Mouse (Mus musculus): Measurements from ENCODE around the gene Kcnj11. TPM values are rescaled to one million over a fixed set of nuclear protein-coding genes. Genes with fewer than 3 reads are reported as not detected.

Kcnj11 gene
- total RNA-seq (2014; rRNA removed) (13.1 TPM in 2 replicates), polyA plus RNA-seq (2015; fragmentation: Nextera tagmentation; extraction: Ambion mirVana) (2.6 TPM in 2 replicates)

DNA sequence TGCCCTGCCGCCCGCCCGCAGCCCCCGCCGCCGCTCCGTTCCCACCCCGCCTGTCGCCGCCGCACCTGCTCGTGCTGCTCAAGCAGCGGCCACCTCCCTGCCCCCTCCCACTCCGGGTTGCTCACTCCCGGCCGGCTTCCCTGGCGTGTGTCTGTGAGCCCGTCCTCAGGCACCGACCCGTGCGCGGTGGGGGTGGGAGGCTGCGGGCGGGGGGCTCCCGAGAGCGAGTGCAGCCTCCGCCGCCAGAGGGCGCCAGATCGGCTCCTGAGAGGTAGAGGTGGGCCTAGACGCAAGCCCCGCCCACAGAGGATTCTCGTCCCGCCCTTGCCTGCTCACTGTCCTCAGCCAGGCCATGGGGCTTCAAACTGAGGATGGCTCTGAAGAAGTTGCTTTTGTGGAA lies at the start of gene Kcnj11:
Gene Kcnj11, minus strand, starts transcription at position 202 of the 400 bp plus-strand sequence.
- WGBS, result 2% methylated on average over 33 of the region's 34 CpGs
- no peaks in the 10 kb centered on the region for H3K36me3 ChIP-seq (ENCODE audit: insufficient read depth)
- peak; percentile 95 for TF ChIP-seq CTCF (IDR thresholded peaks at IDR 0.05; ENCODE audit: low read depth)
- peaks cover 19% of the 10 kb centered on the region for H3K4me1 ChIP-seq (ENCODE audit: insufficient read depth)
- peak; percentile 76 for ATAC-seq
- peak within 1 kb of the TSS; percentile 73 for H3K9ac ChIP-seq
- DNase-seq, result peak; percentile 94
- H3K4me2 ChIP-seq (ENCODE audit: low read depth), result peak within 1 kb of the TSS; percentile 79
- 0 out of 2 replicates have a peak within 1 kb of the TSS, but pooled peaks have one; percentile 54 for H3K27ac ChIP-seq (ENCODE audit: low read depth, low read length)
- H3K4me3 ChIP-seq (ENCODE audit: low read depth, low read length), result peak within 1 kb of the TSS; percentile 78
- H3K9me3 ChIP-seq (ENCODE audit: low read length), result no peaks in the 10 kb centered on the region
- no peaks in the 10 kb centered on the region for H3K27me3 ChIP-seq (ENCODE audit: insufficient read depth, low read length)

DNA sequence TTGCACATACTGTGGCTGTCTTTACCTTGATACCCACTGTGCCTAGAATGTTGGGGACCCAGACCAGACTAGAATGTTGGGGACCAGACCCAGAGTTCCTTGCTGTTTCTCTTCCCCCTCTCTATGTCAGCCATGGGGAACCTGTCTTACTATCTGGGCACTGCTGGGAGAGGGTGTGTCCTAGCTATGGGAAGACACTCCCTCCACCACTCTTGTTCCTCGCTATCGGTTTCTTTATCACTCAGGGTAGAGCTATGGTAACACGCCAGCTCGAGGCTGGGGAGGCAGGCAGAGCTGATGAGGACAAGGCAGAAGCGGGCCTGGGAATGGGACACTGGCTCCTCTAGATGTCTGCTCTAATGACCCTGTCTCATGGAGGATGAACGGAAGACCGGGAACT lies 46.9 kb upstream of the Kcnj11 start:
- no peaks in the 10 kb centered on the region for H3K4me1 ChIP-seq (ENCODE audit: insufficient read depth)
- 0 out of 2 replicates have a peak overlapping the region, but pooled peaks have one; percentile 35 for H3K27ac ChIP-seq (ENCODE audit: low read depth, low read length)
- H3K4me3 ChIP-seq (ENCODE audit: low read depth, low read length), result no peak overlapping the region
- H3K9me3 ChIP-seq (ENCODE audit: low read length), result no peaks in the 10 kb centered on the region
- no peak for TF ChIP-seq CTCF (IDR thresholded peaks at IDR 0.05; ENCODE audit: low read depth)
- no peak overlapping the region for H3K9ac ChIP-seq
- no peak for ATAC-seq
- H3K36me3 ChIP-seq (ENCODE audit: insufficient read depth), result no peaks in the 10 kb centered on the region
- no peaks in the 10 kb centered on the region for H3K27me3 ChIP-seq (ENCODE audit: insufficient read depth, low read length)
- no peak for DNase-seq
- 88% methylated on average over 7 of the region's 7 CpGs for WGBS
- no peak overlapping the region for H3K4me2 ChIP-seq (ENCODE audit: low read depth)

- Histone ChIP-seq H3K9ac (no peak overlapping the region), H3K27me3 (ENCODE audit: insufficient read depth, low read length) (no peaks in the 10 kb centered on the region), H3K27ac (ENCODE audit: low read depth, low read length) (0 out of 2 replicates have a peak overlapping the region, but pooled peaks have one; percentile 35), H3K36me3 (ENCODE audit: insufficient read depth) (no peaks in the 10 kb centered on the region), H3K4me3 (ENCODE audit: low read depth, low read length) (no peak overlapping the region), H3K4me1 (ENCODE audit: insufficient read depth) (no peaks in the 10 kb centered on the region), H3K9me3 (ENCODE audit: low read length) (no peaks in the 10 kb centered on the region), H3K4me2 (ENCODE audit: low read depth) (no peak overlapping the region)
- no peak for DNase-seq
- ATAC-seq, result peak; percentile 51; the same call in 1 of the 2 replicates
- 36% methylated on average over 7 of the region's 7 CpGs for WGBS
- TF ChIP-seq CTCF (IDR thresholded peaks at IDR 0.05; ENCODE audit: low read depth), result no peak
Measured at GRCm38 (mm10) chr7:46146675-46147308, 46.2 kb upstream of the Kcnj11 start.

GRCm38 (mm10) chr7:46144061-46144460 lies 43.5 kb upstream of the Kcnj11 start:
- Histone ChIP-seq H3K9me3 (ENCODE audit: low read length) (no peaks in the 10 kb centered on the region), H3K27ac (ENCODE audit: low read depth, low read length) (no peak overlapping the region; the same call in 1 of the 2 replicates), H3K4me3 (ENCODE audit: low read depth, low read length) (no peak overlapping the region), H3K9ac (no peak overlapping the region), H3K4me2 (ENCODE audit: low read depth) (no peak overlapping the region), H3K36me3 (ENCODE audit: insufficient read depth) (no peaks in the 10 kb centered on the region), H3K4me1 (ENCODE audit: insufficient read depth) (no peaks in the 10 kb centered on the region), H3K27me3 (ENCODE audit: insufficient read depth, low read length) (no peaks in the 10 kb centered on the region)
- ATAC-seq, result 0 out of 2 replicates have a peak, but pooled peaks have one; percentile 44
- DNase-seq, result no peak
- WGBS, result 69% methylated on average over 8 of the region's 8 CpGs
- no peak for TF ChIP-seq CTCF (IDR thresholded peaks at IDR 0.05; ENCODE audit: low read depth)

DNA sequence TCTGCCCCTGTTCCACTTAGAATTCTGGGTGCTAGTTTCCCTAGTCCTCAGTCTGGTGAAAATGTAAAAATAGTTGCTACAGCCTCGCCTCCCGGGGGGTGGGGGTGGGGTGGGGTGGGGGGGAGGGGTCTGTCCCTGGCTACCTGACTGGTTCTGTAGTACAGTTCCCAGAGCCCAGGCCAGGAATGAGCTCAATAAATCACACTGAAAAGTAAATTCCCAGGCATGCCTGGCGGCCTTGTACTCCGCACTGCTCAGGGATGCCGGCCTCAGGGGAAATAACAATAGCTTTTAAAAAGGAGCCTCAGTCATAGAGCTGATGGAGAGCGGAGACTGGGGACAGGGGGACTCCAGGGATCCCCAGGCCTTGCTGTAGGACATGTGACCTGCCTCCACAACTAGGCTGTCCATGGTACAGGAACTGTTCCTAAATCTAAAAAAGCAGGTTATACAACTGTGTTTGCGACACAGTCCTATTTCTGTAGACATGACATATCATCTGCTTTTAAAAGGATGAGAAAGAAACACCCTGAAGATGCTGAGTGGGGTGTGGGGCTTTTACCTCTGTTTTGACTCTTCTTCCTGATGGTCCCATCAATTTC lies 37.9 kb upstream of the Kcnj11 start:
- Histone ChIP-seq H3K9ac (no peak overlapping the region), H3K4me1 (ENCODE audit: insufficient read depth) (no peaks in the 10 kb centered on the region), H3K27ac (ENCODE audit: low read depth, low read length) (no peak overlapping the region), H3K9me3 (ENCODE audit: low read length) (no peaks in the 10 kb centered on the region), H3K4me3 (ENCODE audit: low read depth, low read length) (no peak overlapping the region), H3K27me3 (ENCODE audit: insufficient read depth, low read length) (no peaks in the 10 kb centered on the region), H3K36me3 (ENCODE audit: insufficient read depth) (no peaks in the 10 kb centered on the region), H3K4me2 (ENCODE audit: low read depth) (no peak overlapping the region)
- DNase-seq, result no peak
- WGBS, result 35% methylated on average over 7 of the region's 7 CpGs
- ATAC-seq, result no peak
- no peak for TF ChIP-seq CTCF (IDR thresholded peaks at IDR 0.05; ENCODE audit: low read depth)

- 0 out of 2 replicates have a peak, but pooled peaks cover 4% of the 10 kb centered on the region for H3K4me1 ChIP-seq (ENCODE audit: insufficient read depth)
- ATAC-seq, result no peak
- H3K27me3 ChIP-seq (ENCODE audit: insufficient read depth, low read length), result no peaks in the 10 kb centered on the region
- no peak for DNase-seq
- no peak for TF ChIP-seq CTCF (IDR thresholded peaks at IDR 0.05; ENCODE audit: low read depth)
- no peak overlapping the region for H3K4me3 ChIP-seq (ENCODE audit: low read depth, low read length)
- H3K36me3 ChIP-seq (ENCODE audit: insufficient read depth), result no peaks in the 10 kb centered on the region
- no peak overlapping the region for H3K4me2 ChIP-seq (ENCODE audit: low read depth)
- H3K9me3 ChIP-seq (ENCODE audit: low read length), result no peaks in the 10 kb centered on the region
- no peak overlapping the region for H3K27ac ChIP-seq (ENCODE audit: low read depth, low read length)
- WGBS, result 31% methylated on average over 7 of the region's 7 CpGs
- no peak overlapping the region for H3K9ac ChIP-seq
Measured at GRCm38 (mm10) chr7:46133858-46134257, 33.3 kb upstream of the Kcnj11 start.

DNA sequence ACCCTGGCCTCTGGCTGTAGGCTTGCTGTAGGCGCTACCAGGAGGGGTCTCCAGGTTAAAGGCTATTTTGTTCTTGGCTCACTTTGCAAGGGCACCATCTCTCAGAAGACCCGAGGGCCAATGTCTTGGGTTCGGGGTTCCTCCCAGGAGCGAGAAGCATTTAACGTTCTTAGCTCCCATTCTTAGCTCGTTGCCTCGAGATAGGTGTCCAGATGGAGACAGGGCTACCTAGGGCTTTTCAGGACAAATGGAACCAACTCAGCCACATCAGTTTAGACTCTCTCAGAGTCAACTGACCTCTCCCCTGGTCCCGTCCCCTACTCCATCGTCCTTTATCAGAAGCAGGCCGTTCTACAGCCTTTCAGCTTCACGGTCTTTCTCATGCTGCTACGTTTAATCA lies 31.7 kb upstream of the Kcnj11 start:
- no peaks in the 10 kb centered on the region for H3K9me3 ChIP-seq (ENCODE audit: low read length)
- no peak for ATAC-seq
- DNase-seq, result no peak
- H3K9ac ChIP-seq, result no peak overlapping the region
- TF ChIP-seq CTCF (IDR thresholded peaks at IDR 0.05; ENCODE audit: low read depth), result no peak
- 90% methylated on average over 12 of the region's 12 CpGs for WGBS
- H3K4me2 ChIP-seq (ENCODE audit: low read depth), result no peak overlapping the region
- no peaks in the 10 kb centered on the region for H3K27me3 ChIP-seq (ENCODE audit: insufficient read depth, low read length)
- H3K27ac ChIP-seq (ENCODE audit: low read depth, low read length), result no peak overlapping the region
- H3K4me1 ChIP-seq (ENCODE audit: insufficient read depth), result 0 out of 2 replicates have a peak, but pooled peaks cover 4% of the 10 kb centered on the region
- no peak overlapping the region for H3K4me3 ChIP-seq (ENCODE audit: low read depth, low read length)
- H3K36me3 ChIP-seq (ENCODE audit: insufficient read depth), result no peaks in the 10 kb centered on the region

Measured in forebrain, postnatal 0 days (tissue).